Mouse (Mus musculus) liver, adult 2 months (tissue): ENCODE results near the gene Uba1. TPM values are rescaled to one million over a fixed set of nuclear protein-coding genes. Genes with fewer than 3 reads are reported as not detected.
"Not testable (repeated sequence)": the region's sequence is repeated elsewhere in the genome, so short reads cannot be mapped to it uniquely, and the experiment has no call there.

Experiments used
- DNase-seq: peaks from one replicate; pipeline ENCODE4 v3.0.0-alpha.2; 2011; ENCODE audit warnings: low read depth, low spot score; ENCODE audit errors: extremely low read depth
- H3K27ac ChIP-seq: fragments of 200-500 bp; replicated peaks from 2 replicates; pipeline ENCODE4 v1.5.1; 2012; ENCODE audit warnings: low read depth, mild to moderate bottlenecking, control low read depth, inconsistent platforms, low read length; ENCODE audit not compliant: insufficient read depth
- H3K27me3 ChIP-seq: fragments of 200-500 bp; 2 replicates; pipeline ENCODE4 v1.6.1; 2012; ENCODE audit warnings: mild to moderate bottlenecking, moderate library complexity, low read length, inconsistent platforms; ENCODE audit not compliant: control insufficient read depth, insufficient read depth
- H3K36me3 ChIP-seq: fragments of 200-500 bp; 2 replicates; pipeline ENCODE4 v1.6.1; 2012; ENCODE audit warnings: low read length, inconsistent platforms; ENCODE audit not compliant: control insufficient read depth, insufficient read depth
- H3K4me1 ChIP-seq: fragments of 200-500 bp; 2 replicates; pipeline ENCODE4 v1.6.1; 2011; ENCODE audit warnings: low read length; ENCODE audit not compliant: control insufficient read depth, insufficient read depth
- H3K4me3 ChIP-seq: fragments of 200-500 bp; 2 replicates; pipeline ENCODE4 v1.5.1; 2011; ENCODE audit warnings: low read depth, mild to moderate bottlenecking, control low read depth, low read length, moderate library complexity; ENCODE audit not compliant: insufficient read depth
- H3K79me2 ChIP-seq: fragments of 200-500 bp; 2 replicates; pipeline ENCODE4 v1.6.1; 2012; ENCODE audit warnings: inconsistent platforms, mild to moderate bottlenecking, low read length, moderate library complexity; ENCODE audit not compliant: control insufficient read depth, insufficient read depth
- H3K9ac ChIP-seq: fragments of 200-500 bp; 2 replicates; pipeline ENCODE4 v1.6.1; 2012; ENCODE audit warnings: low read depth, mild to moderate bottlenecking, control low read depth, inconsistent platforms, low read length
- CTCF ChIP-seq: fragments of 200-500 bp; IDR thresholded peaks from 2 replicates; pipeline ENCODE4 v1.5.1; 2011; ENCODE audit warnings: low read depth, low read length, control low read depth
- POLR2A ChIP-seq: fragments of 200-500 bp; IDR thresholded peaks from 2 replicates; pipeline ENCODE4 v1.6.1; 2011; ENCODE audit warnings: low read length, control low read depth; ENCODE audit not compliant: insufficient read depth; ENCODE audit errors: extremely low read depth
- WGBS: fragments of 180-500 bp; shearing (Covaris S2); methylation state at CpG from one replicate; pipeline ENCODE4 v1.1.7; 2018; 5-methylcytosine and 5-hydroxymethylcytosine counted together
- polyA plus RNA-seq: library from polyadenylated mRNA; depleted of rRNA; stranded (reverse); fragments of >200 nt; gene quantifications from 2 replicates; pipeline ENCODE4 v1.2.3, GENCODE M21; 2012; rRNA removed
- total RNA-seq: library from RNA; depleted of rRNA; stranded (reverse); fragments of >200 nt; gene quantifications from 2 replicates; pipeline ENCODE4 v1.2.3, GENCODE M21; 2014; rRNA removed

Uba1 gene
- total and polyA plus RNA-seq, 2 experiments: 69.8 to 181 TPM

- no peak for TF ChIP-seq CTCF
- TF ChIP-seq POLR2A: no peak
- Histone ChIP-seq H3K79me2 (no peaks in the 10 kb centered on the region), H3K27ac (no peak overlapping the region), H3K9ac (no peak overlapping the region), H3K4me3 (no peak overlapping the region), H3K36me3 (peaks cover 26% of the 10 kb centered on the region), H3K27me3 (no peaks in the 10 kb centered on the region), H3K4me1 (no peaks in the 10 kb centered on the region; the same call in 1 of the 2 replicates)
- DNase-seq: no peak
- WGBS: 91% methylated on average over 4 of the region's 4 CpGs
These were observed 37.7 kb downstream of the Uba1 start for GRCm38 (mm10) chrX:20695842-20696241.

- TF ChIP-seq POLR2A (no peak), CTCF (no peak)
- no peak for DNase-seq
- H3K79me2 ChIP-seq: no peaks in the 10 kb centered on the region
- under 1% methylated on average over 32 of the region's 32 CpGs for WGBS
- no peaks in the 10 kb centered on the region for H3K27me3 ChIP-seq
- peak within 1 kb of the TSS; percentile 96 for H3K9ac ChIP-seq
- no peaks in the 10 kb centered on the region; the same call in 1 of the 2 replicates for H3K4me1 ChIP-seq
- peak within 1 kb of the TSS; percentile 92 for H3K27ac ChIP-seq
- peak within 1 kb of the TSS; percentile 100 for H3K4me3 ChIP-seq
- peaks cover under 1% of the 10 kb centered on the region for H3K36me3 ChIP-seq
These were observed 45.7 kb downstream of the Uba1 start, which contains the start of gene Usp11 for GRCm38 (mm10) chrX:20703741-20704290. Gene Usp11 (plus strand): TSS chrX:20703906.

- H3K9ac ChIP-seq: peak overlapping the region; percentile 96
- no peaks in the 10 kb centered on the region; the same call in 1 of the 2 replicates for H3K4me1 ChIP-seq
- H3K79me2 ChIP-seq: no peaks in the 10 kb centered on the region
- peak overlapping the region; percentile 92 for H3K27ac ChIP-seq
- H3K4me3 ChIP-seq: peak overlapping the region; percentile 100
- TF ChIP-seq CTCF (no peak), POLR2A (0 out of 2 replicates have a peak, but pooled peaks have one; percentile 4)
- H3K27me3 ChIP-seq: no peaks in the 10 kb centered on the region
- peak; percentile 74 for DNase-seq
- 3% methylated on average over 31 of the region's 32 CpGs for WGBS
- no peaks in the 10 kb centered on the region for H3K36me3 ChIP-seq
These were observed 46.4 kb downstream of the Uba1 start for GRCm38 (mm10) chrX:20704295-20705082.

- Histone ChIP-seq H3K27me3 (no peaks in the 10 kb centered on the region), H3K27ac (no peak overlapping the region), H3K9ac (no peak overlapping the region), H3K4me1 (no peaks in the 10 kb centered on the region; the same call in 1 of the 2 replicates), H3K36me3 (no peaks in the 10 kb centered on the region), H3K4me3 (peak overlapping the region; percentile 100; the same call in 1 of the 2 replicates), H3K79me2 (no peaks in the 10 kb centered on the region)
- DNase-seq: no peak
- TF ChIP-seq CTCF: no peak
- no peak for TF ChIP-seq POLR2A
- WGBS: 9% methylated on average over 3 of the region's 3 CpGs
These were observed 46.9 kb downstream of the Uba1 start for GRCm38 (mm10) chrX:20705083-20705402.

GRCm38 (mm10) chrX:20728681-20729080, 70.6 kb downstream of the Uba1 start:
- no peak overlapping the region for H3K4me3 ChIP-seq
- DNase-seq: no peak
- no peaks in the 10 kb centered on the region for H3K36me3 ChIP-seq
- no peak overlapping the region for H3K9ac ChIP-seq
- no peaks in the 10 kb centered on the region for H3K27me3 ChIP-seq
- TF ChIP-seq POLR2A (no peak), CTCF (no peak)
- H3K79me2 ChIP-seq: no peaks in the 10 kb centered on the region
- no peak overlapping the region for H3K27ac ChIP-seq
- H3K4me1 ChIP-seq: no peaks in the 10 kb centered on the region
- WGBS: 90% methylated on average over 5 of the region's 5 CpGs

GRCm38 (mm10) chrX:20730048-20730447, 71.9 kb downstream of the Uba1 start:
- DNase-seq, H3K27me3 ChIP-seq, H3K4me3 ChIP-seq, H3K27ac ChIP-seq, H3K9ac ChIP-seq, H3K36me3 ChIP-seq, H3K4me1 ChIP-seq, H3K79me2 ChIP-seq: not testable (repeated sequence)
- 27% methylated on average over 10 of the region's 10 CpGs for WGBS

Other genes with a start within 250 kb of the Uba1 start
- gene Jade3, start 232.6 kb upstream of the Uba1 start, total RNA-seq: 1.7 and 2.1 TPM in 2 replicates
- gene Jade3, start 232.6 kb upstream of the Uba1 start, polyA plus RNA-seq: 0.34 and 0.52 TPM in 2 replicates
- gene Rgn, start 108.5 kb upstream of the Uba1 start, total RNA-seq: 1,444 and 2,426 TPM in 2 replicates
- gene Rgn, start 108.5 kb upstream of the Uba1 start, polyA plus RNA-seq: 291 and 400 TPM in 2 replicates
- gene Rbm10, start 40.8 kb upstream of the Uba1 start, total RNA-seq: 12.3 and 14.0 TPM in 2 replicates
- gene Rbm10, start 40.8 kb upstream of the Uba1 start, polyA plus RNA-seq: 23.9 and 32.9 TPM in 2 replicates
- 294 and 308 TPM in 2 replicates for gene Ndufb11, start 40.7 kb upstream of the Uba1 start, total RNA-seq
- gene Ndufb11, start 40.7 kb upstream of the Uba1 start, polyA plus RNA-seq: 199 and 207 TPM in 2 replicates
- gene Cdk16, start 29.6 kb downstream of the Uba1 start, total RNA-seq: 11.7 and 12.5 TPM in 2 replicates
- gene Cdk16, start 29.6 kb downstream of the Uba1 start, polyA plus RNA-seq: 33.0 and 47.5 TPM in 2 replicates
- gene Usp11, start 45.6 kb downstream of the Uba1 start, total RNA-seq: 0.46 and 0.74 TPM in 2 replicates
- 0.54 and 0.55 TPM in 2 replicates for gene Usp11, start 45.6 kb downstream of the Uba1 start, polyA plus RNA-seq
- 39.5 and 42.4 TPM in 2 replicates for gene Araf, start 139.5 kb downstream of the Uba1 start, total RNA-seq
- gene Araf, start 139.5 kb downstream of the Uba1 start, polyA plus RNA-seq: 97.0 and 139 TPM in 2 replicates
- not detected in 2 replicates for gene Timp1, start 211.8 kb downstream of the Uba1 start, total RNA-seq
- gene Timp1, start 211.8 kb downstream of the Uba1 start, polyA plus RNA-seq: 0.28 and 0.72 TPM in 2 replicates